Mouse (Mus musculus) cerebellum, postnatal 25 days (tissue): ENCODE data around the gene Dnase2a.

Experiments used
- DNase-seq, 2 experiments: peaks; one replicate each; pipeline ENCODE4 v3.0.0; 2021; ENCODE audit warnings: mixed read lengths in 2 of 2

The Dnase2a gene

GRCm38 (mm10) chr8:84907979-84908378 lies 381 bp upstream of the Dnase2a start:
- peak in 1 of 2 experiments; percentile 21 for DNase-seq

- peak in 1 of 2 experiments; percentile 33 for DNase-seq
These were observed 905 bp downstream of the Dnase2a start for GRCm38 (mm10) chr8:84909162-84909767.

- peak in 1 of 2 experiments; percentile 24 for DNase-seq
These were observed 1.6 kb downstream of the Dnase2a start for GRCm38 (mm10) chr8:84909949-84910348.

GRCm38 (mm10) chr8:84910551-84910950 lies 2.2 kb downstream of the Dnase2a start:
- peak; percentile 81 to 82 for DNase-seq

GRCm38 (mm10) chr8:84911854-84912253 lies 3.5 kb downstream of the Dnase2a start:
- DNase-seq = no peak

- DNase-seq = peak in 1 of 2 experiments; percentile 51
These were observed 4.0 kb downstream of the Dnase2a start for GRCm38 (mm10) chr8:84912391-84912790.

- DNase-seq = peak; percentile 91 to 93
These were observed 4.6 kb downstream of the Dnase2a start for GRCm38 (mm10) chr8:84912895-84913501.

GRCm38 (mm10) chr8:84913502-84913900 lies 5.1 kb downstream of the Dnase2a start:
- DNase-seq = peak in 1 of 2 experiments; percentile 21

- DNase-seq = peak; percentile 50 to 74
These were observed 5.6 kb downstream of the Dnase2a start for GRCm38 (mm10) chr8:84913960-84914359.

- DNase-seq = peak in 1 of 2 experiments; percentile 7
These were observed 6.9 kb downstream of the Dnase2a start for GRCm38 (mm10) chr8:84915269-84915668.

- peak in 1 of 2 experiments; percentile 49 for DNase-seq
These were observed 9.4 kb downstream of the Dnase2a start for GRCm38 (mm10) chr8:84917781-84918180.

GRCm38 (mm10) chr8:84918646-84919045 lies 10.3 kb downstream of the Dnase2a start:
- no peak for DNase-seq

GRCm38 (mm10) chr8:84921596-84921995 lies 13.2 kb downstream of the Dnase2a start:
- no peak for DNase-seq

- no peak for DNase-seq
These were observed 17.2 kb downstream of the Dnase2a start for GRCm38 (mm10) chr8:84925557-84925956.

GRCm38 (mm10) chr8:84927513-84927912 lies 19.2 kb downstream of the Dnase2a start:
- DNase-seq = no peak

- peak; percentile 85 to 92 for DNase-seq
These were observed 20.3 kb downstream of the Dnase2a start for GRCm38 (mm10) chr8:84928456-84929306.

GRCm38 (mm10) chr8:84930582-84930981 lies 22.2 kb downstream of the Dnase2a start:
- no peak for DNase-seq

GRCm38 (mm10) chr8:84933767-84934559 lies 25.6 kb downstream of the Dnase2a start:
- no peak for DNase-seq

GRCm38 (mm10) chr8:84934860-84935259 lies 26.5 kb downstream of the Dnase2a start:
- peak; percentile 80 to 81 for DNase-seq

- DNase-seq = peak; percentile 56 to 67
These were observed 27.1 kb downstream of the Dnase2a start for GRCm38 (mm10) chr8:84935489-84935888.

GRCm38 (mm10) chr8:84936041-84936961 lies 27.9 kb downstream of the Dnase2a start:
- peak; percentile 55 to 67 for DNase-seq
